Mouse (Mus musculus) lung, postnatal 4 days (tissue): ENCODE measurements at regions not wholly inside any gene's neighbourhood (a gene's known extent, or its start where the extent isn't known, plus 50 kb on each side); places are given as distances from the start of the nearest gene placed in this dataset.
"Not testable (repeated sequence)": the region's sequence is repeated elsewhere in the genome, so short reads cannot be mapped to it uniquely, and the experiment has no call there.

Experiments
- DNase-seq, 2 experiments: peaks; one replicate each; pipeline ENCODE4 v3.0.0; 2021

DNA sequence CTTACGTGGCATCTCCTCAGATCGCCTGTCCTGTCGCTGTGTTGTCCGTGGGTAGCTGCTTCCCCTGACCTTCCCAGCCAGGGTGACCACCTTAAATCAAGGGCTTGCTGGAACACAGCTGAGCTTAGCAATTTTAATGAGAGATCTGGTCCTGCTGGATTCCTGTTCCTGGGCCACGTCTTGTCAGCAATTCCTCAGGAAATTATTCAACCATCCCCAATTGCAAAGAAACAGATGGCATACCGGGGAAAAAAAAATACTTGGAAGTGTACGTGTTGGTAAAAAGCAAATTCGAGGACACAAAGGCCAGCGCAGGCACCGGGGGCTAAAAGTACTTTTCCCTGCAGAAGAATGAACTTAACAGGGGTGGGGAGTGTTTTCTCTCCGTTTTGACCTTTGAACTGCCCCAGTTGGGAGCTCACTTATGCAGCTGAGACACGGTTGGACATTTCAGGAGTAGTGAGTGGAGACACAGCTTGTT lies 107.0 kb upstream of the Rhobtb1 start:
- no peak for DNase-seq

GRCm38 (mm10) chr10:69045275-69045674 lies 106.0 kb upstream of the Rhobtb1 start:
- no peak for DNase-seq

DNA sequence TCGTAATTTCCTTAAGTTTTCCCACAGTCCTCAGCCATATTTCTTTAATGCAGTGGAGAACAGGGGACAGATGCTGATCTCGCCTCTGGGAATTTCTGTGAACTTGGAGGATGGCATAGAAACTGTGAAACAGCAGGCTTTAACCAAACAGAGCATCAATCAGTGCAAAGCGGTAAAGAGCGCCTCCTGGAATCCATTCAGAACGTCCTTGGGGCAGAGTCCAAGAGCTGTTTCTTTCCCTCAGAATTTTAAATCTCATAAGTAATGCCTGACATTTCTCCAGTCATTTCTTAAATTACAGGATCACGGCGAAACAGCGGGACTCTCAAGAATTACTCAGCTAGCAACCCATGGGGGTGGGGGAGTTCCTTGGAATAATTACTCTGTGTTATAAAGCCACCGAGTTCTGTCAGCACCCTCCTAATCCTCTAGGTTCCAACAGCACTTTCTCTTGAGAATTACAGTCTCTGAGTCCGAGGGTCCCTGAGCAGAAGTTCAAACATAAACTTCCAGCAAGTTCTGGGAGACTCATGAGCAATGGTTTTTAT lies 105.2 kb upstream of the Rhobtb1 start:
- DNase-seq, result no peak

DNA sequence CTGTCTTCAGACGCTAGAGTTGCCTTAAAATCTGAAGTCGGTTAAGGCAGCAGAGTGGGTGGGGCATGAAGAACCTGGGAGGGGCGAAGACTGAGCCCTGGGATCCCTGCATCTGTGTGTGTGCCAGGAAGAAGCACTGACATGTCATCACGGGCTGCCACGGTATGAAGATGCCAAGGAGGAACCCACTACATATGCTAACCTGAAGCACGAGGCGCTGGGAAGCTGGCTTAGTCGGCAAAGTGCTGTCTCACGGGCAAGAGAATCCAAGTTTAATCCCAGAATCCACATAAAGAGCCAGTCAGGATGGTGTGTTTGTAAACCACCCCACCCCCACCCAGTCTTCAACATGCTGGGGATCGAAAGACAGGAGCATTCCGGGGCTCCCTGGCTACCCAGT lies 73.2 kb upstream of the Rhobtb1 start:
- no peak for DNase-seq

DNA sequence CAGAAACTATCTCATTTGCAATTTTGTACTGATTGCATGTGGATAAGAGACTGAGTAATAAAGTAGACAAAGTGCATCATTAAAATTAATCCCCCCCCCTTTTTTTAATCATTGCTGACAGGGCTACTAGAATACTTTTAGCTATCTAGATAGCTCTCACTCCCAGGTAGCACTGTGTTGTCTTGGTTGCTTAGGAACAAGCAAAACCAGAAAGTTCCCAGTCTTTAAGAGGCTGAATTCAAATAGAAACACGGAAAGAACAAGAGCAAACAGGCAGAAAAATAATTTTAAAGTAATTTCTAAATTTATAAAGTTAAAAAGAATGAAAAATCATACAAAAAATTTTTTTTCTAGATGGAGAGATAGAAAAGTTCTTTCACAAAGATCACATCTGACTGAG lies 65.0 kb upstream of the Rhobtb1 start:
- no peak for DNase-seq

- DNase-seq, result no peak
Measured at GRCm38 (mm10) chr10:69091872-69092271, 59.4 kb upstream of the Rhobtb1 start.

- DNase-seq, result no peak
Measured at GRCm38 (mm10) chr10:69100021-69100420, 51.2 kb upstream of the Rhobtb1 start.

DNA sequence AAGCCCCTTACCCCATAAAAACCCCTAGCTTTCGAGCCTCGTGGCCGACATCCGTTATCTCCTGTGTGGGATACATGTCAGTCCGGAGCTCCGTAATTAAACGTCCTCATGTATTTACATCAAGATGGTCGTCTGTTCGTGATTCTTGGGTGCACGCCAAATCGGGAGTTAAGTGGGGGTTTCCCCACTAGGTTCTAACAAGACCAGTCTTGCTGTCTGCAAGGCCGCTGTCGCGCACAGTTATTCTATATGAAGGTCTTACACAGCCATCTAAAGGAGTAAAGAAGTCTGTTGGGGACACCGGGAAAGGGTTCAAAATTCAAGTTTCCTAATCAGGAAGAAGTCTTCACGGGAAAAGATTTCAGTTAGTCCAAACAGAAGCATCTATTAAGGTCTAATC lies 50.5 kb upstream of the Rhobtb1 start:
- not testable (repeated sequence) for DNase-seq
